Mouse (Mus musculus) intestine, postnatal 0 days (tissue): ENCODE measurements at regions not wholly inside any gene's neighbourhood (a gene's known extent, or its start where the extent isn't known, plus 50 kb on each side); places are given as distances from the start of the nearest gene placed in this dataset.

Experiments
- ATAC-seq: fragments of 200-750 bp; cut with Nextera tagmentation; 2 replicates; pipeline ENCODE4 v1.8.0; 2017; ENCODE audit warnings: mild to moderate bottlenecking, moderate TSS enrichment, moderate library complexity
- H3K27ac ChIP-seq: fragments of 300-500 bp; sonication (generic); 2 replicates; pipeline ENCODE4 v1.5.1; 2014; ENCODE audit warnings: mild to moderate bottlenecking, low read depth, low read length, moderate library complexity
- H3K27me3 ChIP-seq: fragments of 300-500 bp; sonication (generic); replicated peaks from 2 replicates; pipeline ENCODE4 v1.6.1; 2014; ENCODE audit warnings: low read length, mixed read lengths; ENCODE audit not compliant: control insufficient read depth, insufficient read depth
- H3K36me3 ChIP-seq: fragments of 300-500 bp; sonication (generic); 2 replicates; pipeline ENCODE4 v1.6.1; 2014; ENCODE audit warnings: mild to moderate bottlenecking, moderate library complexity; ENCODE audit not compliant: control insufficient read depth, insufficient read depth
- H3K4me1 ChIP-seq: fragments of 300-500 bp; sonication (generic); replicated peaks from 2 replicates; pipeline ENCODE4 v1.6.1; 2014; ENCODE audit warnings: antibody characterized with exemption, low read length, mixed read lengths; ENCODE audit not compliant: control insufficient read depth, insufficient read depth
- H3K4me2 ChIP-seq: fragments of 300-500 bp; sonication (generic); replicated peaks from 2 replicates; pipeline ENCODE4 v1.6.1; 2014; ENCODE audit warnings: low read depth, mild to moderate bottlenecking, moderate library complexity
- H3K4me3 ChIP-seq: fragments of 300-500 bp; sonication (generic); 2 replicates; pipeline ENCODE4 v1.5.1; 2014; ENCODE audit warnings: low read depth, low read length
- H3K9ac ChIP-seq: fragments of 300-500 bp; sonication (generic); 2 replicates; pipeline ENCODE4 v1.6.1; 2014; ENCODE audit warnings: mild to moderate bottlenecking, low read depth, low read length
- H3K9me3 ChIP-seq: fragments of 300-500 bp; sonication (generic); 2 replicates; pipeline ENCODE4 v1.6.1; 2016; ENCODE audit warnings: mixed run types; ENCODE audit not compliant: control insufficient read depth
- CTCF ChIP-seq: sonication (generic); IDR thresholded peaks from 2 replicates; pipeline ENCODE4 v1.5.1; 2016; ENCODE audit warnings: low read depth, mild to moderate bottlenecking, control low read depth, antibody characterized with exemption, moderate library complexity
- WGBS: fragments of 180-500 bp; shearing (Covaris S2); extraction: QIAGEN DNeasy Blood & Tissue Kit; methylation state at CpG from one replicate; pipeline ENCODE4 v1.1.7; 2014; 5-methylcytosine and 5-hydroxymethylcytosine counted together

GRCm38 (mm10) chr12:71637248-71637647 lies 193.6 kb upstream of the Daam1 start:
- no peak overlapping the region for H3K9ac ChIP-seq
- H3K27me3 ChIP-seq, result no peaks in the 10 kb centered on the region
- H3K4me2 ChIP-seq, result no peak overlapping the region
- no peaks in the 10 kb centered on the region for H3K4me1 ChIP-seq
- H3K4me3 ChIP-seq, result no peak overlapping the region
- WGBS, result 57% methylated on average over 3 of the region's 3 CpGs
- H3K36me3 ChIP-seq, result no peaks in the 10 kb centered on the region
- no peak for ATAC-seq
- no peak overlapping the region for H3K27ac ChIP-seq
- TF ChIP-seq CTCF, result no peak
- H3K9me3 ChIP-seq, result no peaks in the 10 kb centered on the region

GRCm38 (mm10) chr12:71638246-71638645 lies 192.6 kb upstream of the Daam1 start:
- no peaks in the 10 kb centered on the region for H3K4me1 ChIP-seq
- H3K36me3 ChIP-seq, result no peaks in the 10 kb centered on the region
- H3K9ac ChIP-seq, result no peak overlapping the region
- H3K9me3 ChIP-seq, result no peaks in the 10 kb centered on the region
- no peaks in the 10 kb centered on the region for H3K27me3 ChIP-seq
- H3K4me3 ChIP-seq, result no peak overlapping the region
- H3K4me2 ChIP-seq, result no peak overlapping the region
- 38% methylated on average over 8 of the region's 8 CpGs for WGBS
- TF ChIP-seq CTCF, result no peak
- no peak for ATAC-seq
- no peak overlapping the region for H3K27ac ChIP-seq

- ATAC-seq, result no peak
- Histone ChIP-seq H3K4me2 (no peak overlapping the region), H3K36me3 (no peaks in the 10 kb centered on the region), H3K27me3 (no peaks in the 10 kb centered on the region), H3K4me1 (no peaks in the 10 kb centered on the region), H3K9me3 (no peaks in the 10 kb centered on the region), H3K27ac (no peak overlapping the region), H3K4me3 (no peak overlapping the region), H3K9ac (no peak overlapping the region)
- WGBS, result 39% methylated on average over 10 of the region's 10 CpGs
- no peak for TF ChIP-seq CTCF
Observed at GRCm38 (mm10) chr12:71640058-71640501, 190.8 kb upstream of the Daam1 start.

- no peak overlapping the region for H3K4me2 ChIP-seq
- TF ChIP-seq CTCF, result no peak
- no peak overlapping the region for H3K4me3 ChIP-seq
- H3K36me3 ChIP-seq, result no peaks in the 10 kb centered on the region
- ATAC-seq, result no peak
- H3K27me3 ChIP-seq, result no peaks in the 10 kb centered on the region
- H3K27ac ChIP-seq, result no peak overlapping the region
- H3K9ac ChIP-seq, result no peak overlapping the region
- WGBS, result 85% methylated on average over 2 of the region's 2 CpGs
- no peaks in the 10 kb centered on the region for H3K4me1 ChIP-seq
- no peaks in the 10 kb centered on the region for H3K9me3 ChIP-seq
Observed at GRCm38 (mm10) chr12:71641486-71641885, 189.4 kb upstream of the Daam1 start.

- 65% methylated on average over 8 of the region's 8 CpGs for WGBS
- no peak overlapping the region for H3K27ac ChIP-seq
Observed at GRCm38 (mm10) chr12:71642797-71643337, 188.0 kb upstream of the Daam1 start.

GRCm38 (mm10) chr12:71651251-71651650 lies 179.6 kb upstream of the Daam1 start:
- 77% methylated on average over 2 of the region's 2 CpGs for WGBS
- Histone ChIP-seq H3K4me1 (no peaks in the 10 kb centered on the region), H3K4me2 (no peak overlapping the region), H3K36me3 (no peaks in the 10 kb centered on the region), H3K9ac (no peak overlapping the region), H3K4me3 (no peak overlapping the region), H3K9me3 (no peaks in the 10 kb centered on the region), H3K27ac (no peak overlapping the region), H3K27me3 (no peaks in the 10 kb centered on the region)
- no peak for ATAC-seq
- no peak; the same call in 1 of the 2 replicates for TF ChIP-seq CTCF

More at GRCm38 (mm10) chr12:71642797-71643337, 188.0 kb upstream of the Daam1 start:
- H3K27me3 ChIP-seq, result no peaks in the 10 kb centered on the region
- TF ChIP-seq CTCF, result no peak
- no peak overlapping the region for H3K9ac ChIP-seq
- no peaks in the 10 kb centered on the region for H3K9me3 ChIP-seq
- no peaks in the 10 kb centered on the region for H3K36me3 ChIP-seq
- ATAC-seq, result no peak
- H3K4me3 ChIP-seq, result no peak overlapping the region
- no peak overlapping the region for H3K4me2 ChIP-seq
- no peaks in the 10 kb centered on the region for H3K4me1 ChIP-seq
